Mouse (Mus musculus) embryonic facial prominence, embryonic 14.5 days (tissue): ENCODE measurements around the gene Pip5k1b. TPM values are rescaled to one million over a fixed set of nuclear protein-coding genes. Genes with fewer than 3 reads are reported as not detected.
A peak's percentile ranks its signal among the peaks of the same experiment; 100 is the strongest.

Source experiments
- ATAC-seq: fragments of 200-750 bp; cut with Nextera tagmentation; 2 replicates; pipeline ENCODE4 v1.8.0; 2017; ENCODE audit warnings: low read depth, moderate number of reproducible peaks, moderate TSS enrichment
- DNase-seq: peaks from one replicate; pipeline ENCODE4 v3.0.0-alpha.2; 2015; ENCODE audit warnings: low spot score
- H3K27ac ChIP-seq: fragments of 300-500 bp; sonication (generic); replicated peaks from 2 replicates; pipeline ENCODE4 v1.5.1; 2014; ENCODE audit warnings: low read depth, mild to moderate bottlenecking, low read length, moderate library complexity
- H3K27me3 ChIP-seq: fragments of 300-500 bp; sonication (generic); replicated peaks from 2 replicates; pipeline ENCODE4 v1.6.1; 2014; ENCODE audit warnings: low read length; ENCODE audit not compliant: control insufficient read depth, insufficient read depth
- H3K36me3 ChIP-seq: fragments of 300-500 bp; sonication (generic); 2 replicates; pipeline ENCODE4 v1.6.1; 2014; ENCODE audit warnings: low read length, mixed read lengths; ENCODE audit not compliant: control insufficient read depth, insufficient read depth
- H3K4me1 ChIP-seq: fragments of 300-500 bp; sonication (generic); 2 replicates; pipeline ENCODE4 v1.6.1; 2014; ENCODE audit warnings: antibody characterized with exemption, low read length; ENCODE audit not compliant: control insufficient read depth, insufficient read depth
- H3K4me2 ChIP-seq: fragments of 300-500 bp; sonication (generic); 2 replicates; pipeline ENCODE4 v1.6.1; 2014; ENCODE audit warnings: low read depth, mild to moderate bottlenecking, low read length, moderate library complexity, mixed read lengths
- H3K4me3 ChIP-seq: fragments of 300-500 bp; sonication (generic); 2 replicates; pipeline ENCODE4 v1.5.1; 2014; ENCODE audit warnings: low read depth, mild to moderate bottlenecking, low read length
- H3K9ac ChIP-seq: fragments of 300-500 bp; sonication (generic); 2 replicates; pipeline ENCODE4 v1.6.1; 2014; ENCODE audit warnings: low read depth, mild to moderate bottlenecking, low read length, moderate library complexity, mixed read lengths
- H3K9me3 ChIP-seq: fragments of 300-500 bp; sonication (generic); 2 replicates; pipeline ENCODE4 v1.6.1; 2016; ENCODE audit warnings: low read length; ENCODE audit not compliant: control insufficient read depth
- WGBS: fragments of 180-500 bp; shearing (Covaris S2); extraction: QIAGEN DNeasy Blood & Tissue Kit; methylation state at CpG from one replicate; pipeline ENCODE4 v1.1.7; 2014; 5-methylcytosine and 5-hydroxymethylcytosine counted together
- polyA plus RNA-seq: library from polyadenylated mRNA; unstranded; fragments of >200 nt; fragmentation: Nextera tagmentation; extraction: Ambion mirVana; gene quantifications from 2 replicates; pipeline ENCODE4 v1.2.1, GENCODE M21; 2014

Pip5k1b gene
- polyA plus RNA-seq, 1 experiment from 2014 or later, result 1.6 TPM

GRCm38 (mm10) chr19:24515941-24516340, 39.7 kb downstream of the Pip5k1b start:
- DNase-seq (no peak), ATAC-seq (no peak)
- no peak overlapping the region for H3K4me3 ChIP-seq
- H3K4me2 ChIP-seq, result no peak overlapping the region
- H3K27me3 ChIP-seq, result no peaks in the 10 kb centered on the region
- no peaks in the 10 kb centered on the region for H3K9me3 ChIP-seq
- no peaks in the 10 kb centered on the region for H3K36me3 ChIP-seq
- no peak overlapping the region for H3K9ac ChIP-seq
- 89% methylated on average over 3 of the region's 3 CpGs for WGBS
- no peaks in the 10 kb centered on the region for H3K4me1 ChIP-seq
- no peak overlapping the region for H3K27ac ChIP-seq

DNA sequence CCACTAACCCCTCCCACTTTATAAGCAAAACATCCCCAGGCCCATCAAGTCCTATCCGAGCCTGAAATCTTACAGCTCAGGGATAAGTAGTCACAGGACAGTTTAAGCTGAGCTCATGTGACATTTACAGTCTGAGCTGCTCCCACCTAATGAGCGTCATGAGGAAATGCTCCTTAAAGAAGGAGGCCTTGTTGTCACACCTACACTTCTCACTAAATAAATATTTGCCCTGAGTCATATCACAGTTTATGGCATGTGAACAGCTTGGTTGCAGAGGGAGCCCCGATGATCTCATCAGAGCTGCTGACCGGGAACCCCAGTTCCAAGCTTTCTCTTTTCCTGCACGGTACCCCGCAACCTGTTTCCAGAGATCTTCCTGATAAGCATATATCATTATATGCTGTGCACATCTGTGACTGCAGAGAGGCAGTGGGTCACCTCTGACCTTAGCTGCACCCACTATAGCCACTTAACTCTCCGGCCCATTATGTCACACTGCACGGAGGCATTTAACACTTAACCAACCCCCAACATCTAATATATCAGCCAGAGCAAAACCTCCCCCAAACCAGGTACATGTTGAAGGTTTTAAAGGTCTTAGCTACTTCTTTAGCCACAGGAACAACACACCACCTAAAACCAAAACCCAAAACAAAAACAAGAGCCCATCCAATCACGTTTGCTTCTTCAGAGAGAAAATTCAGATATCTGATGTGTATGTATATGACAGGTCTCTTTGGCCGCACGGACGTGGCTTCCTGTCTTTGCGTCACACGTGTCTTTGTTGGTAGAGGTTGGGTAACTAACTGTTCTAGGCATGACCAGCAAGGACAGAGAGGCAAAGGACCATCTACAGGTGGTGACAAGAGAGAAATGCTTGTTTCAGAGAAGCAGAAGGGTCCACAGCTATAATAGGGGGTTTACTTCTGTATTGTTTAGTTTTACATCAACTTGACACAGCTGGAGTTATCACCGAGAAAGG, 40.7 kb downstream of the Pip5k1b start:
- Histone ChIP-seq H3K9ac (no peak overlapping the region), H3K27me3 (no peaks in the 10 kb centered on the region), H3K36me3 (no peaks in the 10 kb centered on the region), H3K4me3 (no peak overlapping the region), H3K27ac (no peak overlapping the region), H3K9me3 (no peaks in the 10 kb centered on the region), H3K4me2 (no peak overlapping the region), H3K4me1 (no peaks in the 10 kb centered on the region)
- DNase-seq (no peak), ATAC-seq (no peak)
- 77% methylated on average over 15 of the region's 15 CpGs for WGBS

GRCm38 (mm10) chr19:24513105-24513843, 42.4 kb downstream of the Pip5k1b start:
- no peak overlapping the region for H3K4me2 ChIP-seq
- H3K4me3 ChIP-seq, result no peak overlapping the region
- WGBS, result 81% methylated on average over 20 of the region's 20 CpGs
- H3K36me3 ChIP-seq, result no peaks in the 10 kb centered on the region
- H3K27ac ChIP-seq, result no peak overlapping the region
- H3K9me3 ChIP-seq, result no peaks in the 10 kb centered on the region
- H3K4me1 ChIP-seq, result no peaks in the 10 kb centered on the region
- no peaks in the 10 kb centered on the region for H3K27me3 ChIP-seq
- H3K9ac ChIP-seq, result no peak overlapping the region
- DNase-seq (no peak), ATAC-seq (no peak)

GRCm38 (mm10) chr19:24511939-24512338, 43.7 kb downstream of the Pip5k1b start:
- no peak overlapping the region for H3K27ac ChIP-seq
- H3K4me2 ChIP-seq, result no peak overlapping the region
- H3K4me1 ChIP-seq, result no peaks in the 10 kb centered on the region
- H3K9ac ChIP-seq, result no peak overlapping the region
- WGBS, result 91% methylated on average over 7 of the region's 7 CpGs
- ATAC-seq (no peak), DNase-seq (no peak)
- no peaks in the 10 kb centered on the region for H3K36me3 ChIP-seq
- no peaks in the 10 kb centered on the region for H3K27me3 ChIP-seq
- H3K4me3 ChIP-seq, result no peak overlapping the region
- H3K9me3 ChIP-seq, result no peaks in the 10 kb centered on the region

- 80% methylated on average over 6 of the region's 6 CpGs for WGBS
- DNase-seq (no peak), ATAC-seq (no peak)
- no peaks in the 10 kb centered on the region for H3K36me3 ChIP-seq
- H3K27ac ChIP-seq, result no peak overlapping the region
- H3K4me2 ChIP-seq, result no peak overlapping the region
- H3K9me3 ChIP-seq, result no peaks in the 10 kb centered on the region
- no peaks in the 10 kb centered on the region for H3K27me3 ChIP-seq
- H3K4me3 ChIP-seq, result no peak overlapping the region
- H3K4me1 ChIP-seq, result no peaks in the 10 kb centered on the region
- H3K9ac ChIP-seq, result no peak overlapping the region
These were observed 46.3 kb downstream of the Pip5k1b start for GRCm38 (mm10) chr19:24509391-24509790.

- H3K9ac ChIP-seq, result no peak overlapping the region
- H3K27me3 ChIP-seq, result no peaks in the 10 kb centered on the region
- no peaks in the 10 kb centered on the region for H3K9me3 ChIP-seq
- WGBS, result 35% methylated on average over 13 of the region's 13 CpGs
- no peak overlapping the region for H3K27ac ChIP-seq
- H3K4me1 ChIP-seq, result no peaks in the 10 kb centered on the region
- DNase-seq (peak; percentile 10), ATAC-seq (no peak)
- no peak overlapping the region for H3K4me3 ChIP-seq
- no peaks in the 10 kb centered on the region for H3K36me3 ChIP-seq
- H3K4me2 ChIP-seq, result no peak overlapping the region
These were observed 47.4 kb downstream of the Pip5k1b start for GRCm38 (mm10) chr19:24508087-24508767.

DNA sequence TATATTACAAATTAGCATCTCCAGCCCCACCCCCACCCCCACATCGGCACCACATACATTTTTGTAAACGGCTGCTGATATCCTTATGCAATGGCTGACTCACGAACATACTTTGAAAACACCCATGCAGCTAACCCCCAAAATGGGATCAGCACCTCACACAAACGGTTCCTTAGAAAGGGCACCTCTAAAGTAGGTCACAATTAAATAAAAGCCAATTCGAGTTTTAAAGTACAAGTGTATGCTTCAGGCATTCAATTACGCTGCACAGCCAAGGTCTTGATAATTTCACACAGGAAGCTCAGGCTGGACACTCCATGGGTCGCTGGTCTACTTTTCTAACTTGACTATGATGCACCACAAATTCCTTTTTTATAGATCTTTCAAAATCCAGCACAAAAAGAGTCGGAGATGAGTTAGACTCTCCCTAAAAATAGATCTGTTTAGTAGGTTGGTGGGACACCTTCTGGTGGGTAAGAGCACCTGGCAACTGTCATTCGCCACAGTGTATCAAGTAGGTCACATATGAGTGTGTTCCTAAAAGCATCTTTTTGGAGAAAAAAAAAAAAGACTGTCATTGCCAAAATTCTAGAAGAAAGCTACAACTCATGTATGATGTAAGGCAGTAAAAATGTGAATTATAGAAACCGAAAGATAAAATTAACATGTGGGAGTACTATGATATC, 52.8 kb downstream of the Pip5k1b start:
- no peaks in the 10 kb centered on the region for H3K9me3 ChIP-seq
- H3K27me3 ChIP-seq, result no peaks in the 10 kb centered on the region
- H3K27ac ChIP-seq, result no peak overlapping the region
- ATAC-seq (no peak), DNase-seq (no peak)
- no peak overlapping the region for H3K4me2 ChIP-seq
- no peaks in the 10 kb centered on the region for H3K4me1 ChIP-seq
- no peak overlapping the region for H3K4me3 ChIP-seq
- 84% methylated on average over 10 of the region's 10 CpGs for WGBS
- no peak overlapping the region for H3K9ac ChIP-seq
- no peaks in the 10 kb centered on the region for H3K36me3 ChIP-seq

GRCm38 (mm10) chr19:24501525-24501924, 54.1 kb downstream of the Pip5k1b start:
- ATAC-seq, result no peak
- no peak for DNase-seq

More at GRCm38 (mm10) chr19:24501525-24501924, 54.1 kb downstream of the Pip5k1b start:
- H3K9ac ChIP-seq, result no peak overlapping the region
- H3K4me1 ChIP-seq, result no peaks in the 10 kb centered on the region
- no peaks in the 10 kb centered on the region for H3K27me3 ChIP-seq
- no peaks in the 10 kb centered on the region for H3K9me3 ChIP-seq
- no peak overlapping the region for H3K4me3 ChIP-seq
- H3K27ac ChIP-seq, result no peak overlapping the region
- no peaks in the 10 kb centered on the region for H3K36me3 ChIP-seq
- H3K4me2 ChIP-seq, result no peak overlapping the region
